Mouse (Mus musculus) lung, adult 2 months (tissue): Measurements from ENCODE around the gene Sytl1.

Experiments used
- CTCF ChIP-seq: fragments of 200-500 bp; IDR thresholded peaks from 2 replicates; pipeline ENCODE4 v1.5.1; 2011; ENCODE audit warnings: mild to moderate bottlenecking, low read length, control low read depth; ENCODE audit not compliant: insufficient read depth
- POLR2A ChIP-seq: fragments of 200-500 bp; IDR thresholded peaks from 2 replicates; pipeline ENCODE4 v1.6.1; 2011; ENCODE audit warnings: low read depth, mild to moderate bottlenecking, control low read depth, low read length, borderline replicate concordance; ENCODE audit errors: extremely low read depth

GRCm38 (mm10) chr4:133286476-133287077 lies 23.7 kb upstream of the Sytl1 start:
- no peak for TF ChIP-seq CTCF
- no peak for TF ChIP-seq POLR2A
